Mouse (Mus musculus) kidney, postnatal 14 days (tissue): ENCODE results near the gene Pdzrn3.

Experiments used
- DNase-seq: peaks from one replicate; pipeline ENCODE4 v3.0.0; 2022; ENCODE audit warnings: mixed read lengths

Gene Pdzrn3

DNA sequence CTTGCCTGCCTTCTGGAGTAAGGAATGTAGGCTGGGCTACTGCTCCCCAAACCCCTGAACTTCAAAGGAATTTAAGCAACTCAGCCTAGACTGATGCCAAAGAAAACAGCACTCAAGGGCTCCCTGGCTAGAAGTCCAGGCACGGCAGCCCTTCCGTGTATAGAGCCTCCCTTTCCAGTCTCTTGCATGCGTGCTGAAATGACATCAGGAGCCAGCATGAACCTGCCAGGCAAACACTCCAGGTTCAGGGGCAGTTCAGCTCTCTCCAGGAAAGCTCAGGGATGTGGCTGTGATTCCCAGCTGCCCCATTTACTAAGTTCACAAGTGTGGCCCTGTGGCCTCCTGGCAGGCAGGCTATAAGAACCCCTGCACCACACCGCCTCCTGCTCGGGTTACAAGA, 126.5 kb downstream of the Pdzrn3 start:
- DNase-seq, result peak; percentile 52

DNA sequence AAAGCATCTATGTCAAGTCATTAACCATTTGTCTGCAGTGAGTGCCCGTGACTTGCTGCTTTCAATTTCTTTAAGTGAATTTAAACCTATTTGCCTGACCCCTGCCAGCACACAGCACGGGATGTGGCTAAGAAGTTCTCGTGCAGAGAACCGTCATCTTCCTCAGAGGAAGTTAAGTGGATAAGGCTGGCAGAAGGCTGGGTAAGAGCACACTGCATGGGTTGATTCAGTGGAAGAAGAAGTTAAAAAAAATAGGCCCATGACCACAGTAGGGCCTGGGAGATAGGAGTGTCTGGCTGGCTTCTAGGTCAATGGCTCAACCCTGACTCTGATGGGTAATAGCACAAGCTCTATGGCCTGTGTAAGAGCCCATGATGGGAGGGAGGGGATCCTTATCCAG, 131.6 kb downstream of the Pdzrn3 start:
- no peak for DNase-seq

DNA sequence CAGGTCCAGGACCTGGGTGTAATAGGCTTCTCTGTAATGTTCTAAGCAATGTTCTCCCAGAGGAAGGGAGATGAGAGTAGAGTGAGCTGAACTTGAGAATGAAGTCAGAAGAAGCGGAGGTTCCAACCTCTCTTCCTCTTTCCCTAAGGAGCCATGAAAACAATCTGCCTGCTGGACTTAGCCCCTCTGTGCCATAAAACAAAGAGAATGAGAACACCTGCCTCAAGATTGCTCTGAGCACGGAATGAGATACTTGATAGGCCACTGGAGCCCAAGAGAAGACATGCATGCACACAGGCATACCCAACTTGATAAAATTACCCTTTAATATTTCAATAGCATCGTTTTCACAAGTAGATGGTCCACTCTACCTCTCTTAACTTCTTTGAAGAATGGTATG, 133.3 kb downstream of the Pdzrn3 start:
- no peak for DNase-seq

DNA sequence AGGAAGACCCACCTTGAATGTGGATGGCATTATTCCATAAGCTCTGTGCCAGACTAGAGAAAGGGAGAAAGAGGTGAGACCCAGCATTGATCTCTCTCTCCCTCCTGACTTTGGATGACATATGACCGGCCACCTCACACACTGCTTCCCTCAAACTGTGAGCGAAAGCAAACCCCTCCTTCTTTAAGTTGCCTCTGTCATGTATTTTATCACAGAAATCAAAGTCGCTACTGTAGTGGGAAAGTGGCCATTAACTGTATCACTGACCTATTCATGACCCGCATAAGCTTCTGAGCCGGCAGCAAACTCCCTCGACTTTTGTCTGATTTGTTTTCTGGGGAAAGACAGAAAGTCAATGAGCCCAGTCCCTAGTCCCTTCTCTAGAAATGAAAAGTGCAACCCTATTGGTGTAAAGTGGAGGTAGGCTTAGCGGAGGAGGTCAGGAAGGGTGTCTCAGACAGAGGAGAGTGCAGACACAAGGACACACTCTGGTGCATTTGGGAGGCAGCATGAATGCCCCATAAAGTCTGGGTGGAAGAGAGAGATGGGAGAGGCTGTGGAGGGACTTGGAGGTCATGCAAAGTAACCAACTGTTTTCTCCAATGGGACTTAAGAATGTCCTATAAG, 134.4 kb downstream of the Pdzrn3 start:
- DNase-seq, result no peak

DNA sequence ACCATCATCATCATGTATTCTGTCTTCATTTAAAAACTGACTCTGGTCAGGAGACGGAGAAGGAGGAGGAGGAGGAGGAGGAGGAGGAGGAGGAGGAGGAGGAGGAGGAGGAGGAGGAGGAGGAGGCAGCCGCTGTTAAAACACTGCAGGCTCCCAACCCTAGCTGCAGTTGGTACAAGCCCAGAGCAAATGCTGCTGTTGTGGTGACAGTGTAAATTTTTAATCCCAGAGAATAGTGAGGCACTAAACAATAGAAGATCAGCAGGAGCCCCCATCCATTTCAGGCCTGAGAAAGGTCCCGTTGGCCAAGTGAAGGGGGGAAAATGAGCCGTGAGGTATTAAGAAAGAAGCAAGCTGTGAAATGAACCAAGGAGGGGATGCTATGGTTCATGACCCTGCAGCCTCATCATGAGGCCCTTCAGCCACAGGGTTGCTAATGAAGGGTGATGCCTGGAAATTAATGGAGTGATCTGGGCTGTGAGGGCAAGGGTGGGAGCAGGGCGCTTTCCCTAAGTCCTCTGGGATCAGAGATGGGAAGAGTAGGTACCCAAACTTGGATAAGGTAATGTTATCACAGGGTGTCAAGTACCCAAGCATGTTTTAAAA, 141.0 kb downstream of the Pdzrn3 start:
- DNase-seq, result no peak

DNA sequence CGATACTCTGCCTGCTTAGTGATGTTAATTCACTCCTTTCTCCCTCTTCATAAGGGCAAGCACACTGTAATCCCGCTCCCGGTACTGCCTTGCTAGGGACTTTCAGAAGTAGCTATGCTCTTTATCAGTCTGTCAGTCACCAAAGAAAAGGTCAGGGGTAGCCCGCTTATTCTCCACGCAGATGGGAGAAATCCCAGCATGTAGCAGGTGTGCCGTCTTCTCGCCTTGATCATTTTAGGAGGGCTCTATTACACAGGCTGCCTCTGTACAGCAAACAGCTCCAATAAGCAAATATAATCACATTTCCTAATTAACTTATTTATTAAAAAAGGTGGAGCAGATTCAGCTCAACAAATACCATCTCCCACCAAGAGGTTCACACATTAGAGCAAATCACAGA, 141.5 kb downstream of the Pdzrn3 start:
- no peak for DNase-seq

DNA sequence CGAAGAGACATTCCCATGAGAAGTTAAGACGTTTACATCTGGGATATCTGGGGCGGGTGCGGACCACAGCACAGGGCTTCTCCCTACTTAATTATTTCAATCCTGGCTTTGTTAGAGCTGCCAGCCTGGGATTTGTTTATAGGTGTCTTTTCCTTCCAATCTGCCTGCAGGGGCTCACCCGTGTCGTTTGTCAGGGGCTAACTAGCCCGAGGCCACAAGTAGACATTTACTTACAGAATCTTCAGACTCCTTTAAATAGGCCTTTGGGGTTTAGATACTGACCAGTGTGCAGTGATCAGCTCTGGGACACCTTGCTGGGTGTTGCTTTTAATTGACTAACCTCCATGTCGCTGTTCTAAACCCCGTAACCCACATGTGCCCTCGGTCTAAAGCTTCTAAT, 143.3 kb downstream of the Pdzrn3 start:
- DNase-seq, result no peak

DNA sequence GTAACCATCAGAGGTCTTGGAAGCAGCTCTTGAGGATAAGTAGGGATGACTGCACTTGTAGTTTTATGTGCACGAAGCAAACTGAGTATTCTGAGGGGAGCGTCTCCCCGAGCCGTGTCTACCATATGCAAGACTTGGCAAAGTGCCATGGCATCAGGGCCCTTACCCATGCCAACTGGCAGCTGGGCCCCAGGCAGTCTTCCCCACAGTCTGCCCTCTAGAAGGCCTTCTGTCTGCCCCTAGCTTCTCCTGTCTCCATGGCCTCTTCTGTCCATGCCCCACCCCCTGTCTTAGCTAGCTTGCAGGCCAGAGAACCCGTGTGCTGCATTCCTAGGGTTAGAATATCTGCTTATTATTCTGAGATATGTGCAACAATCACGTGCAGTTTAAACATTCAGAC, 144.0 kb downstream of the Pdzrn3 start:
- DNase-seq, result no peak

DNA sequence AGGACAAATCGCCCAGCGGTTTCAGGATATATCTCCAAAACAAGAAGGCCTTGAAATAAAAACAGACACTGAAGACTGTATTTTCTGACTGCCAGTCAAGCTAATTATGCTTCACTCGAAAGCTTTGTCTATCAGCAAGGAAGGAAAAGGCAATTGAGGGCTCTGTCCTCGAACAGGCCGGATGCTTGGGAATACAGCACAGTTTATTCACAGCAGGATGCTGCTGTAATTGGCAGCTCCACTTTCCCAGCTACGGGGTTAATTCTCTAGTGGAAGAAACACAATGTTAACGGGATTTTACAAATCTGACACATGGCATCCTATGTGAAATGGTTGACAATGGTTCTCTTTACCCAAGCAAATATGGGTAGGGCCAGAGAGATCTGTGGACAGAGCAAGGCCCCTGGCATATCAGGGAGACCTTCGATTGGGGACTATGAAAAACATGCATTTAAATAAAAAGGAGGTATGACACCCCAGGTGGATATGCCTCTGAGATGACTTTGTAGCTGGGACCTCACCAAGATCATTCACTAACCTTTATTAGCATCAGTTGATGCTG, 150.3 kb downstream of the Pdzrn3 start:
- no peak for DNase-seq

DNA sequence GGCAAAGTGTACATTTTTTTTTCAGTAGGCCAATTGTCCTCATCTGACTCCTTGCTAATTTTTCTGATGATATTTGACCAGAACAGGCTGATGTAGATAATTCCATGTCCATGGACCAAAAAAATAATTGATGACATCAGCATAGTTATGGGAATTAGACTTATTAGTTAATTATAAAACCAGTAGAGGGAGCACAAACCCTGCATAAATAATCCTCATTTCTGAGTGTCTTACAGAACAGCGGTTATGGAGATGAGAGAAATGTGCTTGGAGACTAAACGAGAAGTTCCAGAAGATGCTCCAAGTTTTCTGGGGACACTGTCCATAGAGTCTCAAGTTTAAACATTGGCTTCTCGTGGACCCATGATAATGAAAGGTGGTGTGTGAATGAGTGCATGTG, 157.4 kb downstream of the Pdzrn3 start:
- no peak for DNase-seq

- DNase-seq, result no peak
Measured at GRCm38 (mm10) chr6:101219004-101219403, 158.7 kb downstream of the Pdzrn3 start.

DNA sequence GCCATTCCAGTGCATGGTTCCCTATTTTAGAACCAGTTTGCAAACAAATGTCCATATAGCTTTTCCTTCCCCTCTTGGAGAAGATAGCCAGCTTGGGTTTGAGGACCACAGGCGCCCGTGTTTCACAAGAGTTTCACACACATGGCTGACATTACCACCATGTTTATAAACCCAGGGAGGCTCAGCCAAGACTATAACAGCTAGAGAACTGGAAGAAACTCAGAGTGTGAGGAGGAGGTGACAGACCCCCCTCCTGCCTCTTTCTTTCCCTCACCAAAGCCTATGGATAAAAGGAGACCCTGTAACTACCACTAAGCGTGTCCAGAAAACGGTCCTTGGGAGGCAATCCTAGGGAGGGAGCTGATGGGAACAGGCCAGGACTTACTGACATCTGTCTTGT, 159.5 kb downstream of the Pdzrn3 start:
- DNase-seq, result no peak

- peak; percentile 29 for DNase-seq
Measured at GRCm38 (mm10) chr6:101217756-101218155, 159.9 kb downstream of the Pdzrn3 start.

- DNase-seq, result no peak
Measured at GRCm38 (mm10) chr6:101215436-101215791, 162.3 kb downstream of the Pdzrn3 start.

DNA sequence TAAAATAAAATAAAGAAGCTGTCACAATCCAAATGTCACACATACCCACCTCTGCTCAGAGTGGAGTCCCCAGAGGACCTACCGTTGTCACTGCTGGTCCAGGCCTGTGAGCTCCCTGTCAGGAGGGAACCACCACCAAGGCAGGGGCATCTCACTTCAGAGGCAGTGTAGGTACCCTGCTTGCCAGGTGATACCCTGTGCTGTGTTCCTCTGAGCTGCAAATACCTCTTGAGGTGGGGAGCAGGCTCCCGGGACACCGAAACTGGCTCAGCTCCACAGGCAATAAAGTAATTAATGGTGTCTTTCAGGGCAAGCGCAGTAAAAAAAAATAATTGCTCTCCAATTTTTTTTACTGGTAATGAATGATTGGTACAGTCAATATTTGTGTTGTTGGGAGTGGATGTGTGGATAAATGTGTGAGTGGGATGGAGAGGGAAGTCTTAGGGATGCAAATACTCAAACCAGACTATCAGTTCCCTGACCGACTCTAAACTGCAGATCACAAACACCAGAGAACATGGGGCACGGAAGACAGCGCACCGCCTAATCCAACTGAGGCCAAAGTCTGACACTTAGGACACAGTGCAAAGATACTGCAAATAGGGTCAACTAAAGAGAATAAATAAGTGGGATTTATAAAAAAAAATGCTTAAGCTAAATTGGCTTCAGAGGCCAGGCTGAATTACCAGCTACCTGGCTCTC, 162.8 kb downstream of the Pdzrn3 start:
- DNase-seq, result no peak

GRCm38 (mm10) chr6:101213066-101213465, 164.6 kb downstream of the Pdzrn3 start:
- DNase-seq, result no peak

DNA sequence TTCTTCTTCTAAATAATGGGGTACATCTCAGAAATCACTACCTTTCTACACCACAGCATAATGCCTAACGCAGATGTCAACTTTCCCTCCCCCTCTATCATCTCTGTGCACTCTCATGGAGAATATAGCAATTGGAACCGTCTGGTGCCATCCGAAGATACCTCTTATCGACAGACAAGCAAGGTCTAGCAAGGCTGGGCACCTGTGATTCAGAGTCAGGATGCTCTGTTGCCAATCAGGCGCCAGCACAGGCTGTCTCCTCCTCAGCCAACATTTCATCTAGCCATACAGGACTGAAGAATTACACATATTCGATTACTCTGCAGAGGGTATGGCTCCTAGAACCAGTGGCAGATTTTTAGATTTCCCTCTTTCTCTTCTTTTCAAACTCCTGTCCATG, 165.6 kb downstream of the Pdzrn3 start:
- no peak for DNase-seq

GRCm38 (mm10) chr6:101211361-101211841, 166.3 kb downstream of the Pdzrn3 start:
- DNase-seq, result no peak

DNA sequence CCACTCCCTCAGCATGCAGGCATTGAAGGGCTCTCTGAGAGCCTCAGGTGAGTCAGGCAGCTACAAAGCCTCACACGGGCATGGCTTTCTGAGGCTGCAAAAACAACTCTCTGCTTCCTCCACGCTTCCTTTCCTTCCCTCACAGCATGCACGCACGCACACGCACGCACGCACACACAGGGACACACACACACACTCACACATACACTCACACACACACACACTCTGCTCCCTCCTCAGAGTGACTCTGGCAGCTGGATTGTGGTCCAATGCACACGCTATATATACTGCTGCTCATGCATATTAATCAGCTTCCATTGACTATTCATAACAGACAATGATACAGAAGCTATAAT, 178.8 kb downstream of the Pdzrn3 start:
- DNase-seq, result no peak

GRCm38 (mm10) chr6:101198284-101198942, 179.3 kb downstream of the Pdzrn3 start:
- peak; percentile 6 for DNase-seq

DNA sequence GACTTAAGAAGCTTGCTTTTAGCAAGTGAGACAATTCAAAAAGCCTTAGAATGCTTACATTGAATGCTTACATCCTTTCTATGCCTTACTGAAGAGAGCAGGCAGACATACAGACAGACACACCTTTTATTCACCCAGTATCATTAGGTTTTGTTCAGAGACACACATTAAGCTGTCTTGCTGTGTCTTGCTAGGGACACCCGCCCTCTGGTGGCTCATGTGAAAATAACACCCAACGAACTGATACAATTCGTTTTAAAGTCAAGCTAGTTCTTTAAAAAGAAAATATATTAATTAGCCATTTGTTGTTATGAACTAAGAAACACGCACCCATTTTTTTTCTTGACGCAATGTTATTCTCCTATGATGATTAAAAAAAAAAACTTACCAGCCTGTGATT, 180.1 kb downstream of the Pdzrn3 start:
- peak; percentile 79 for DNase-seq

- no peak for DNase-seq
Measured at GRCm38 (mm10) chr6:101195891-101196290, 181.8 kb downstream of the Pdzrn3 start.

DNA sequence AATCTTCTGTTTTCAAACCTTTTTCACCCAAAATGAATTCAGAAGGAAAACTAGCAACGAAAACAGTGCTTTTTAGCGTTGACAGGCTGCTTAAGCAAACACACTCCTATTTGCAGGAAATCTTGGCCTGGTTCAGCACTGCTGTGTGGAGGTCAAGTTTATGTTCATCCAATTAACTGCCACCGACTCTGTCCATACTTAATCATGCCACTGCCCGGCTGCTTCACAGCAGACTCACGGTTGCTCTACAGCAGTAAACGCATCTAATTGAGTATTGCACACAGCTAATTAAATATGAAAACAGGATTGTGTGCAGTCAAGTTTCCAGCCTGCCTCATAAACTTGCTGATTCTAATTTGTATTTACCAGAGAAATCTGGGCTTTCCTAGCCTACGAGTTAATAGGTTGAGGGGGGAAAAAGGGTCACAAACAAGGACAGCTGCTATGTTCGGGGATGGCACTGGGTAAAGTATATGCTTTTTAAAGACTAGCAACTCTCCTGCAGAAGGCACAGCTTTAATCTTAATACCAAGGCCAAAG, 183.2 kb downstream of the Pdzrn3 start:
- peak; percentile 8 for DNase-seq
